Comparison of ENCODE assay signal across 19 mouse cellular contexts in the genomic region with DNA sequence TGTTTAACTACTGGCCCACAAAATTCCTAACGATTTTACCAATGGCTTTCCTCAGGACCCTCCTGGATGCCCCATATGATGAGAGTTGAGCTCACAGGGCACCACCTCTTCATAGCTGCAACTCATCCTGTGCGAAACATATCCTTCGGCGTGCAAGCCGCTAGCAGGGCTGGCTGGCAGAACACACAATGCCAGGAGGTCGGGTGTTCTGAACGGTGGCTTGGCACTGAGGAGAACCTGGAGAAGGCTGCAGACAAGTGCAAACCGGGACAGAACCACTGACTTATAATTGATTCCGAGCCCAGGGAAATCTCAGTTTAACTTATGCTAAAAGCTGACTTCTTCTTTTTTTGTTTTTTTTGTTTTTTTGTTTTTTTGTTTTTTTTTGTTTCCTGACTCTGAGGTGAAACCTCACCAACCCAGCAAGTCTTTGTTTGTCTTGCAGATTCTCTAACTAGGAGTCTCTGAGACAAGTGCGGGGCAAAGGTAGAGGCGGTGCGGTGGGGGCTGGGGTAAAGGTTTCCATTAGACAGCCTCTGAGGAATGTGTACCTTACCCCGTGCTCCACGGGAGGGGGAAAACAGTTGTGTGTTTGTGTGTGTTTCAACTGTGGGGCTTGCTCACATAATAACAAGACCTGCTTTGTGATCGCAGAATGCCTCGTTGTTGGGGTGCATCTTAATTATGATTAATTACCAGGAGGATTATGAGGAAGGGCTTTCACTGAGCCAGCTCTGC. TPM values are rescaled to one million over a fixed set of nuclear protein-coding genes. Genes with fewer than 3 reads are reported as not detected.
A peak's percentile ranks its signal among the peaks of the same experiment; 100 is the strongest.
DNase-seq lines count a peak whose midpoint lies in the region; ATAC-seq and TF ChIP-seq lines count a peak whose summit lies in the region.
"Had no signal": no experiment of that assay in that cellular context is flagged by ENCODE, and none has a peak within 500 bp of the region (broad histone marks: within the 10 kb centered on the region; RNA-seq: fewer than 3 reads in every experiment).

No protein-coding gene starts in this region.

- no peak overlapping the region for H3K27ac ChIP-seq in kidney, embryonic 14.5 days (ENCODE audit: low read depth, low read length)
- H3K27ac ChIP-seq in intestine, postnatal 0 days (ENCODE audit: low read depth, low read length) = peak overlapping the region; percentile 88
- no peak overlapping the region for H3K27ac ChIP-seq in hindbrain, embryonic 13.5 days
- H3K27ac ChIP-seq: embryonic facial prominence, embryonic 10.5 days had no signal

- ATAC-seq in kidney, embryonic 14.5 days (ENCODE audit: low FRiP score, low TSS enrichment) = no peak
- ATAC-seq in intestine, postnatal 0 days = peak; percentile 86
- no peak for ATAC-seq in hindbrain, embryonic 13.5 days (ENCODE audit: low FRiP score)
- ATAC-seq: forebrain, embryonic 16.5 days; liver, postnatal 0 days had no signal

- H3K9ac ChIP-seq in kidney, embryonic 14.5 days (ENCODE audit: low read depth, low read length) = no peak overlapping the region
- no peak overlapping the region for H3K9ac ChIP-seq in intestine, postnatal 0 days (ENCODE audit: low read depth, low read length)
- no peak overlapping the region for H3K9ac ChIP-seq in hindbrain, embryonic 13.5 days
- H3K9ac ChIP-seq: liver, postnatal 0 days had no signal

- H3K4me3 ChIP-seq in kidney, embryonic 14.5 days (ENCODE audit: low read length) = no peak overlapping the region
- 0 out of 2 replicates have a peak overlapping the region, but pooled peaks have one; percentile 2 for H3K4me3 ChIP-seq in intestine, postnatal 0 days (ENCODE audit: low read depth, low read length)
- no peak overlapping the region for H3K4me3 ChIP-seq in hindbrain, embryonic 13.5 days
- H3K4me3 ChIP-seq: embryonic facial prominence, embryonic 10.5 days had no signal

- peak; percentile 86 for DNase-seq in kidney, adult 11 months
- DNase-seq in kidney, postnatal 10 days = peak; percentile 76
- peak; percentile 38 to 49 for DNase-seq in urinary bladder, postnatal 36 days (ENCODE audit: low spot score in 2 of 2)
- no peak for DNase-seq in left cerebral cortex, adult 9 months (ENCODE audit: low spot score in 2 of 2)
- no peak for DNase-seq in testis, postnatal 14 days (ENCODE audit: low spot score)
- DNase-seq: adrenal gland, postnatal 14 days; cerebellum, adult 11-12 months; cerebellum, postnatal 36 days; heart, postnatal 4 days; liver; liver, postnatal 0 days; lung, postnatal 36 days; right cerebral cortex, postnatal 14 days; thymus, postnatal 25 days had no signal

- 0 out of 2 replicates have a peak, but pooled peaks cover 7% of the 10 kb centered on the region for H3K4me1 ChIP-seq in kidney, embryonic 14.5 days (ENCODE audit: control insufficient read depth, insufficient read depth, low read length)
- H3K4me1 ChIP-seq in intestine, postnatal 0 days (replicated peaks; ENCODE audit: control insufficient read depth, insufficient read depth, low read length) = 0 out of 2 replicates have a peak, but pooled peaks cover 3% of the 10 kb centered on the region
- H3K4me1 ChIP-seq in hindbrain, embryonic 13.5 days (replicated peaks) = peaks cover 16% of the 10 kb centered on the region

- H3K27me3 ChIP-seq in kidney, embryonic 14.5 days (ENCODE audit: control insufficient read depth, insufficient read depth, low read length) = no peaks in the 10 kb centered on the region
- H3K27me3 ChIP-seq in intestine, postnatal 0 days (replicated peaks; ENCODE audit: control insufficient read depth, insufficient read depth, low read length) = no peaks in the 10 kb centered on the region
- 0 out of 2 replicates have a peak, but pooled peaks cover 5% of the 10 kb centered on the region for H3K27me3 ChIP-seq in hindbrain, embryonic 13.5 days

- 62% methylated on average over 16 of the region's 16 CpGs for WGBS in kidney, embryonic 14.5 days
- WGBS in intestine, postnatal 0 days = 36% methylated on average over 16 of the region's 16 CpGs
- WGBS in hindbrain, embryonic 13.5 days = 61% methylated on average over 16 of the region's 16 CpGs

- H3K36me3 ChIP-seq in kidney, embryonic 14.5 days (ENCODE audit: control insufficient read depth, insufficient read depth, low read length) = no peaks in the 10 kb centered on the region
- no peaks in the 10 kb centered on the region for H3K36me3 ChIP-seq in intestine, postnatal 0 days (ENCODE audit: control insufficient read depth, insufficient read depth)
- H3K36me3 ChIP-seq in hindbrain, embryonic 13.5 days = no peaks in the 10 kb centered on the region

- no peak for TF ChIP-seq CTCF in intestine, postnatal 0 days (IDR thresholded peaks at IDR 0.05; ENCODE audit: low read depth)

- no peak overlapping the region for H3K4me2 ChIP-seq in kidney, embryonic 14.5 days (replicated peaks; ENCODE audit: low read depth, low read length)
- H3K4me2 ChIP-seq in intestine, postnatal 0 days (replicated peaks; ENCODE audit: low read depth) = peak overlapping the region; percentile 52
- no peak overlapping the region for H3K4me2 ChIP-seq in hindbrain, embryonic 13.5 days

- no peaks in the 10 kb centered on the region for H3K9me3 ChIP-seq in kidney, embryonic 14.5 days (ENCODE audit: control insufficient read depth, low read length)
- no peaks in the 10 kb centered on the region for H3K9me3 ChIP-seq in intestine, postnatal 0 days (ENCODE audit: control insufficient read depth)
- H3K9me3 ChIP-seq in hindbrain, embryonic 13.5 days = no peaks in the 10 kb centered on the region
- H3K9me3 ChIP-seq: embryonic facial prominence, embryonic 10.5 days had no signal

RNA-seq across cellular contexts. Expression of a gene that starts 2.2 kb away (rescaled TPM):
- 4.1 and 6.8 TPM in 2 replicates for polyA plus RNA-seq in kidney, embryonic 14.5 days (2014; fragmentation: Nextera tagmentation; extraction: Ambion mirVana)
- polyA plus RNA-seq in intestine, postnatal 0 days (2015; fragmentation: Nextera tagmentation; extraction: Ambion mirVana) = 4.9 and 5.8 TPM in 2 replicates
- polyA plus RNA-seq in hindbrain, embryonic 13.5 days (2015; fragmentation: Nextera tagmentation; extraction: Ambion mirVana) = 7.2 and 7.5 TPM in 2 replicates

Comparison
In these comparisons a context has a peak if more than half of its experiments do, and no peak if none do; other contexts are left out.
1. DNase-seq: peak in kidney, adult 11 months (single experiment), kidney, postnatal 10 days (single experiment) and urinary bladder, postnatal 36 days (2 of 2); none in left cerebral cortex, adult 9 months (0 of 2) and testis, postnatal 14 days (single experiment).